Mouse (Mus musculus) testis, adult 2 months (tissue): ENCODE measurements at regions not wholly inside any gene's neighbourhood (a gene's known extent, or its start where the extent isn't known, plus 50 kb on each side); places are given as distances from the start of the nearest gene placed in this dataset.

Experiments used
- H3K27ac ChIP-seq: fragments of 200-500 bp; 2 replicates; pipeline ENCODE4 v1.5.1; 2012; ENCODE audit warnings: low read depth, low read length; ENCODE audit not compliant: control insufficient read depth, insufficient read depth
- H3K27me3 ChIP-seq: fragments of 200-500 bp; 2 replicates; pipeline ENCODE4 v1.6.1; 2012; ENCODE audit warnings: mild to moderate bottlenecking, low read length, moderate library complexity; ENCODE audit not compliant: control insufficient read depth, insufficient read depth
- H3K36me3 ChIP-seq: fragments of 200-500 bp; 2 replicates; pipeline ENCODE4 v1.6.1; 2012; ENCODE audit warnings: mild to moderate bottlenecking, low read length; ENCODE audit not compliant: control insufficient read depth, insufficient read depth
- H3K4me1 ChIP-seq: fragments of 200-500 bp; 2 replicates; pipeline ENCODE4 v1.6.1; 2012; ENCODE audit warnings: low read length; ENCODE audit not compliant: control insufficient read depth, insufficient read depth
- H3K4me3 ChIP-seq: fragments of 200-500 bp; 2 replicates; pipeline ENCODE4 v1.5.1; 2012; ENCODE audit warnings: low read depth, mild to moderate bottlenecking, low read length, moderate library complexity, mixed read lengths; ENCODE audit not compliant: control insufficient read depth
- CTCF ChIP-seq: fragments of 200-500 bp; IDR thresholded peaks from 2 replicates; pipeline ENCODE4 v1.5.1; 2012; ENCODE audit warnings: low read depth, mild to moderate bottlenecking, inconsistent platforms, low read length, moderate library complexity; ENCODE audit not compliant: control insufficient read depth, insufficient read depth, insufficient replicate concordance
- POLR2A ChIP-seq: fragments of 200-500 bp; IDR thresholded peaks from 2 replicates; pipeline ENCODE4 v1.6.1; 2012; ENCODE audit warnings: low read depth, mild to moderate bottlenecking, inconsistent platforms, low read length, moderate library complexity; ENCODE audit not compliant: control insufficient read depth

- TF ChIP-seq CTCF (no peak), POLR2A (no peak)
- Histone ChIP-seq H3K4me3 (no peak overlapping the region), H3K4me1 (no peaks in the 10 kb centered on the region), H3K36me3 (no peaks in the 10 kb centered on the region), H3K27ac (no peak overlapping the region), H3K27me3 (no peaks in the 10 kb centered on the region)
Observed at GRCm38 (mm10) chr8:5800594-5800993, 695.4 kb upstream of the Slc10a2 start.

GRCm38 (mm10) chr8:5756366-5756765 is 651.2 kb upstream of the Slc10a2 start:
- TF ChIP-seq CTCF, result no peak
- no peak for TF ChIP-seq POLR2A
- Histone ChIP-seq H3K4me3 (no peak overlapping the region), H3K27me3 (no peaks in the 10 kb centered on the region), H3K4me1 (no peaks in the 10 kb centered on the region), H3K27ac (no peak overlapping the region), H3K36me3 (no peaks in the 10 kb centered on the region)

GRCm38 (mm10) chr8:5739503-5739902 is 634.4 kb upstream of the Slc10a2 start:
- Histone ChIP-seq H3K4me3 (no peak overlapping the region), H3K27me3 (no peaks in the 10 kb centered on the region), H3K27ac (no peak overlapping the region), H3K4me1 (no peaks in the 10 kb centered on the region), H3K36me3 (no peaks in the 10 kb centered on the region)
- TF ChIP-seq CTCF, result peak; percentile 35; the same call in 1 of the 2 replicates
- no peak for TF ChIP-seq POLR2A

GRCm38 (mm10) chr8:5727416-5727815 is 622.3 kb upstream of the Slc10a2 start:
- H3K4me3 ChIP-seq, result no peak overlapping the region

GRCm38 (mm10) chr8:5687999-5688398 is 582.8 kb upstream of the Slc10a2 start:
- Histone ChIP-seq H3K27ac (no peak overlapping the region), H3K27me3 (no peaks in the 10 kb centered on the region), H3K4me1 (no peaks in the 10 kb centered on the region), H3K4me3 (no peak overlapping the region), H3K36me3 (no peaks in the 10 kb centered on the region)
- TF ChIP-seq POLR2A (no peak), CTCF (no peak)

More at GRCm38 (mm10) chr8:5727416-5727815, 622.3 kb upstream of the Slc10a2 start:
- H3K27me3 ChIP-seq, result no peaks in the 10 kb centered on the region
- H3K4me1 ChIP-seq, result no peaks in the 10 kb centered on the region
- no peak overlapping the region for H3K27ac ChIP-seq
- TF ChIP-seq POLR2A (no peak), CTCF (no peak)
- H3K36me3 ChIP-seq, result no peaks in the 10 kb centered on the region

GRCm38 (mm10) chr8:5674971-5675370 is 569.8 kb upstream of the Slc10a2 start:
- TF ChIP-seq CTCF (no peak), POLR2A (no peak)
- no peak overlapping the region for H3K27ac ChIP-seq
- no peaks in the 10 kb centered on the region for H3K4me1 ChIP-seq
- H3K4me3 ChIP-seq, result no peak overlapping the region
- H3K27me3 ChIP-seq, result no peaks in the 10 kb centered on the region
- no peaks in the 10 kb centered on the region for H3K36me3 ChIP-seq
